Mouse (Mus musculus) heart, adult 2 months (tissue): ENCODE measurements around the gene Gata2. TPM values are rescaled to one million over a fixed set of nuclear protein-coding genes. Genes with fewer than 3 reads are reported as not detected.

ENCODE experiments used
- DNase-seq, 2 experiments: peaks; one replicate each; pipeline ENCODE4 v3.0.0; 2021
- H3K27ac ChIP-seq: fragments of 200-600 bp; 2 replicates; pipeline ENCODE4 v1.8.1; 2022
- H3K27me3 ChIP-seq: fragments of 200-500 bp; 2 replicates; pipeline ENCODE4 v1.6.1; 2012; ENCODE audit warnings: mild to moderate bottlenecking, low read length, inconsistent platforms, mixed read lengths; ENCODE audit not compliant: control insufficient read depth, insufficient read depth
- H3K36me3 ChIP-seq: fragments of 200-500 bp; 2 replicates; pipeline ENCODE4 v1.6.1; 2012; ENCODE audit warnings: low read length, inconsistent platforms; ENCODE audit not compliant: control insufficient read depth, insufficient read depth
- H3K4me1 ChIP-seq: fragments of 200-500 bp; 2 replicates; pipeline ENCODE4 v1.6.1; 2011; ENCODE audit warnings: low read length; ENCODE audit not compliant: control insufficient read depth, insufficient read depth
- H3K4me3 ChIP-seq: fragments of 200-600 bp; 2 replicates; pipeline ENCODE4 v1.8.1; 2022
- H3K79me2 ChIP-seq: fragments of 200-500 bp; replicated peaks from 2 replicates; pipeline ENCODE4 v1.6.1; 2012; ENCODE audit warnings: mild to moderate bottlenecking, inconsistent platforms, low read length, moderate library complexity, mixed read lengths; ENCODE audit not compliant: control insufficient read depth, insufficient read depth
- H3K9ac ChIP-seq: fragments of 200-500 bp; 2 replicates; pipeline ENCODE4 v1.6.1; 2012; ENCODE audit warnings: low read depth, mild to moderate bottlenecking, control low read depth, inconsistent platforms, low read length, mixed read lengths
- CTCF ChIP-seq: fragments of 200-600 bp; IDR thresholded peaks from 2 replicates; pipeline ENCODE4 v1.8.1; 2022; ENCODE audit warnings: antibody characterized with exemption, mild to moderate bottlenecking, moderate library complexity
- EP300 ChIP-seq: fragments of 200-500 bp; IDR thresholded peaks from 2 replicates; pipeline ENCODE4 v1.6.1; 2011; ENCODE audit warnings: low read depth, low read length, control low read depth; ENCODE audit not compliant: insufficient read depth
- POLR2A ChIP-seq: fragments of 200-500 bp; IDR thresholded peaks from 2 replicates; pipeline ENCODE4 v1.6.1; 2011; ENCODE audit warnings: mild to moderate bottlenecking, low read depth, low read length, control low read depth; ENCODE audit not compliant: insufficient read depth
- WGBS: fragments of 180-500 bp; shearing (Covaris S2); methylation state at CpG from one replicate; pipeline ENCODE4 v1.1.7; 2018; 5-methylcytosine and 5-hydroxymethylcytosine counted together
- intact Hi-C: fragments of 180-260 bp; cut with DNase I; formaldehyde crosslinking; loops from one replicate; pipeline ENCODE4 v1.15.1; 2025
- polyA plus RNA-seq: library from polyadenylated mRNA; depleted of rRNA; stranded (reverse); fragments of >200 nt; gene quantifications from 2 replicates; pipeline ENCODE4 v1.2.3, GENCODE M21; 2012
- total RNA-seq, 2 experiments: library from RNA; stranded (reverse); gene quantifications; 2 replicates each; pipeline ENCODE4 v1.2.3; 2021

The Gata2 gene
- total and polyA plus RNA-seq, 3 experiments, result 17.8 to 19.6 (median 18.7) TPM

GRCm38 (mm10) chr6:88174676-88175075 is 19.0 kb upstream of the Gata2 start:
- no peak overlapping the region for H3K4me3 ChIP-seq
- no peak for DNase-seq
- no peaks in the 10 kb centered on the region for H3K79me2 ChIP-seq
- no peak overlapping the region for H3K9ac ChIP-seq
- no peak overlapping the region for H3K27ac ChIP-seq
- H3K4me1 ChIP-seq, result no peaks in the 10 kb centered on the region
- intact Hi-C loops, result no loop called here
- TF ChIP-seq EP300, result no peak
- TF ChIP-seq POLR2A, result no peak
- TF ChIP-seq CTCF, result no peak
- H3K27me3 ChIP-seq, result no peaks in the 10 kb centered on the region
- H3K36me3 ChIP-seq, result no peaks in the 10 kb centered on the region
- 93% methylated on average over 2 of the region's 2 CpGs for WGBS

- no peak for DNase-seq
- Histone ChIP-seq H3K9ac (no peak overlapping the region), H3K4me3 (no peak overlapping the region), H3K4me1 (peaks cover 3% of the 10 kb centered on the region; the same call in 1 of the 2 replicates), H3K79me2 (no peaks in the 10 kb centered on the region), H3K27me3 (no peaks in the 10 kb centered on the region; the same call in 1 of the 2 replicates), H3K36me3 (no peaks in the 10 kb centered on the region), H3K27ac (no peak overlapping the region)
- intact Hi-C loops, result loop anchor here (5.0 kb wide), 1 partner anchor 32 kb away; no protein-coding TSS in a partner anchor
- WGBS, result 50% methylated on average over 4 of the region's 4 CpGs
- TF ChIP-seq CTCF (no peak), POLR2A (no peak), EP300 (no peak)
Observed at GRCm38 (mm10) chr6:88184671-88185070, 9.0 kb upstream of the Gata2 start.

- 82% methylated on average over 6 of the region's 6 CpGs for WGBS
- peak in 1 of 2 experiments; percentile 11 for DNase-seq
- Histone ChIP-seq H3K4me3 (no peak overlapping the region), H3K27me3 (peaks cover 2% of the 10 kb centered on the region; the same call in 1 of the 2 replicates), H3K36me3 (no peaks in the 10 kb centered on the region), H3K79me2 (no peaks in the 10 kb centered on the region), H3K9ac (no peak overlapping the region), H3K27ac (no peak overlapping the region), H3K4me1 (peaks cover 4% of the 10 kb centered on the region)
- TF ChIP-seq EP300 (no peak), CTCF (no peak), POLR2A (no peak)
- intact Hi-C loops, result loop anchor here (1.0 to 5.0 kb wide), 3 partner anchors 36 to 135 kb away; no protein-coding TSS in a partner anchor
Observed at GRCm38 (mm10) chr6:88188148-88188547, 5.5 kb upstream of the Gata2 start.

GRCm38 (mm10) chr6:88189312-88190042 is 4.2 kb upstream of the Gata2 start:
- Histone ChIP-seq H3K9ac (peak overlapping the region; percentile 42), H3K4me3 (peak overlapping the region; percentile 60), H3K27me3 (peaks cover 8% of the 10 kb centered on the region), H3K4me1 (peaks cover 4% of the 10 kb centered on the region), H3K79me2 (no peaks in the 10 kb centered on the region), H3K27ac (peak overlapping the region; percentile 12; the same call in 1 of the 2 replicates), H3K36me3 (no peaks in the 10 kb centered on the region)
- TF ChIP-seq EP300, result peak; percentile 35; the same call in 1 of the 2 replicates
- no peak for TF ChIP-seq POLR2A
- intact Hi-C loops, result loop anchor here (1.0 to 5.0 kb wide), 6 partner anchors 37 to 313 kb away; no protein-coding TSS in a partner anchor
- DNase-seq, result peak; percentile 82 to 88
- WGBS, result 2% methylated on average over 56 of the region's 56 CpGs

GRCm38 (mm10) chr6:88190043-88190309 is 3.7 kb upstream of the Gata2 start:
- Histone ChIP-seq H3K79me2 (no peaks in the 10 kb centered on the region), H3K4me3 (peak overlapping the region; percentile 60; the same call in 1 of the 2 replicates), H3K27me3 (peaks cover 8% of the 10 kb centered on the region), H3K9ac (peak overlapping the region; percentile 42), H3K27ac (no peak overlapping the region), H3K4me1 (peaks cover 4% of the 10 kb centered on the region), H3K36me3 (no peaks in the 10 kb centered on the region)
- WGBS, result 26% methylated on average over 13 of the region's 13 CpGs
- TF ChIP-seq POLR2A (no peak), CTCF (no peak), EP300 (no peak)
- intact Hi-C loops, result loop anchor here (5.0 kb wide), 2 partner anchors 292 to 312 kb away; no protein-coding TSS in a partner anchor
- DNase-seq, result no peak
